ENCODE assay signal across 8 mouse cellular contexts in genomic region chr10:81176466-81177271, GRCm38 (mm10). TPM values are rescaled to one million over a fixed set of nuclear protein-coding genes. Genes with fewer than 3 reads are reported as not detected.
DNase-seq lines count a peak whose midpoint lies in the region; ATAC-seq lines count a peak whose summit lies in the region.

TSS of gene Eef2 (plus strand) at chr10:81176631.

- H3K9me3 ChIP-seq in hindbrain, embryonic 13.5 days, result no peaks in the 10 kb centered on the region

- peak; percentile 64 for ATAC-seq in hindbrain, embryonic 13.5 days (ENCODE audit: low FRiP score)

- H3K9ac ChIP-seq in hindbrain, embryonic 13.5 days, result peak within 1 kb of the TSS; percentile 100

- peaks cover 43% of the 10 kb centered on the region for H3K36me3 ChIP-seq in hindbrain, embryonic 13.5 days

- H3K4me3 ChIP-seq in hindbrain, embryonic 13.5 days, result peak within 1 kb of the TSS; percentile 94

- H3K4me1 ChIP-seq in hindbrain, embryonic 13.5 days (replicated peaks), result peaks cover 70% of the 10 kb centered on the region

- peak; percentile 96 for DNase-seq in R1 (ENCODE audit: low read depth, low spot score)
- DNase-seq in cerebellum, postnatal 14 days, result peak; percentile 100
- DNase-seq in frontal cortex, postnatal 25 days (ENCODE audit: low spot score in 2 of 2), result peak; percentile 99
- DNase-seq in layer of hippocampus, postnatal 25 days (ENCODE audit: extremely low spot score in 1 of 2, low spot score in 1 of 2), result peak; percentile 99 to 100
- DNase-seq in lung, postnatal 14 days, result peak; percentile 100
- DNase-seq in ovary, postnatal 36 days (ENCODE audit: low spot score), result peak; percentile 99
- DNase-seq in thymus, postnatal 14 days, result peak; percentile 98

- H3K27ac ChIP-seq in hindbrain, embryonic 13.5 days, result peak within 1 kb of the TSS; percentile 98

- peak within 1 kb of the TSS; percentile 97 for H3K4me2 ChIP-seq in hindbrain, embryonic 13.5 days

- under 1% methylated on average over 77 of the region's 77 CpGs for WGBS in hindbrain, embryonic 13.5 days

- H3K27me3 ChIP-seq in hindbrain, embryonic 13.5 days, result no peaks in the 10 kb centered on the region

RNA-seq across cellular contexts. Expression of gene Eef2, which starts in this region (rescaled TPM):
- polyA plus RNA-seq in hindbrain, embryonic 13.5 days (2015; fragmentation: Nextera tagmentation; extraction: Ambion mirVana), result 561 and 576 TPM in 2 replicates
- 100 to 1,000 TPM; 896 to 944 TPM for total RNA-seq in layer of hippocampus, postnatal 25 days (2021)

Comparison
In these comparisons a context has a peak if more than half of its experiments do, and no peak if none do; other contexts are left out.
1. Peak in every context shown above with its lines: DNase-seq, ATAC-seq, H3K4me3 ChIP-seq and H3K27ac ChIP-seq.